Mouse (Mus musculus) heart, embryonic 11.5 days (tissue): ENCODE results near the gene Lrrc43. TPM values are rescaled to one million over a fixed set of nuclear protein-coding genes. Genes with fewer than 3 reads are reported as not detected.
"Not testable (repeated sequence)": the region's sequence is repeated elsewhere in the genome, so short reads cannot be mapped to it uniquely, and the experiment has no call there.

Source experiments
- ATAC-seq: fragments of 200-750 bp; cut with Nextera tagmentation; replicated peaks from 2 replicates; pipeline ENCODE4 v1.8.0; 2017; ENCODE audit warnings: moderate library complexity; ENCODE audit not compliant: insufficient number of reproducible peaks, low FRiP score, low TSS enrichment
- H3K27ac ChIP-seq: fragments of 300-500 bp; sonication (generic); 2 replicates; pipeline ENCODE4 v1.5.1; 2014; ENCODE audit warnings: mild to moderate bottlenecking, low read depth, low read length
- H3K27me3 ChIP-seq: fragments of 300-500 bp; sonication (generic); 2 replicates; pipeline ENCODE4 v1.6.1; 2014; ENCODE audit warnings: mild to moderate bottlenecking, low read length, mixed read lengths; ENCODE audit not compliant: control insufficient read depth, insufficient read depth
- H3K36me3 ChIP-seq: fragments of 300-500 bp; sonication (generic); 2 replicates; pipeline ENCODE4 v1.6.1; 2014; ENCODE audit warnings: mild to moderate bottlenecking, low read length, moderate library complexity, mixed read lengths; ENCODE audit not compliant: control insufficient read depth, insufficient read depth
- H3K4me1 ChIP-seq: fragments of 300-500 bp; sonication (generic); 2 replicates; pipeline ENCODE4 v1.6.1; 2014; ENCODE audit warnings: low read length; ENCODE audit not compliant: control insufficient read depth, insufficient read depth
- H3K4me2 ChIP-seq: fragments of 300-500 bp; sonication (generic); 2 replicates; pipeline ENCODE4 v1.6.1; 2014; ENCODE audit warnings: mild to moderate bottlenecking, moderate library complexity
- H3K4me3 ChIP-seq: fragments of 300-500 bp; sonication (generic); 2 replicates; pipeline ENCODE4 v1.5.1; 2014; ENCODE audit warnings: low read depth, low read length
- H3K9ac ChIP-seq: fragments of 300-500 bp; sonication (generic); 2 replicates; pipeline ENCODE4 v1.6.1; 2014; ENCODE audit warnings: mild to moderate bottlenecking, low read depth, low read length, moderate library complexity
- H3K9me3 ChIP-seq: fragments of 300-500 bp; sonication (generic); replicated peaks from 2 replicates; pipeline ENCODE4 v1.6.1; 2016; ENCODE audit warnings: low read length; ENCODE audit not compliant: control insufficient read depth
- WGBS: fragments of 180-500 bp; shearing (Covaris S2); extraction: QIAGEN DNeasy Blood & Tissue Kit; methylation state at CpG from one replicate; pipeline ENCODE4 v1.1.7; 2014; ENCODE audit not compliant: insufficient replicate concordance; 5-methylcytosine and 5-hydroxymethylcytosine counted together
- polyA plus RNA-seq: library from polyadenylated mRNA; unstranded; fragments of >200 nt; fragmentation: Nextera tagmentation; extraction: Ambion mirVana; gene quantifications from 2 replicates; pipeline ENCODE4 v1.2.1, GENCODE M21; 2014

Lrrc43 gene
- polyA plus RNA-seq, 1 experiment from 2014 or later = not detected

GRCm38 (mm10) chr5:123507936-123508723, 19.0 kb downstream of the Lrrc43 start:
- Histone ChIP-seq H3K27ac (no peak overlapping the region), H3K9ac (peak overlapping the region; percentile 7; the same call in 1 of the 2 replicates), H3K4me3 (peak overlapping the region; percentile 58), H3K4me2 (peak overlapping the region; percentile 87), H3K9me3 (no peaks in the 10 kb centered on the region), H3K27me3 (peaks cover 39% of the 10 kb centered on the region), H3K36me3 (peaks cover 7% of the 10 kb centered on the region; the same call in 1 of the 2 replicates), H3K4me1 (peaks cover 7% of the 10 kb centered on the region; the same call in 1 of the 2 replicates)
- ATAC-seq = peak; percentile 84; the same call in 1 of the 2 replicates
- WGBS = 1% methylated on average over 58 of the region's 59 CpGs

- peak overlapping the region; percentile 87 for H3K4me2 ChIP-seq
- H3K4me3 ChIP-seq = peak overlapping the region; percentile 58
- WGBS = 8% methylated on average over 12 of the region's 12 CpGs
- no peak overlapping the region for H3K27ac ChIP-seq
- H3K4me1 ChIP-seq = peaks cover 7% of the 10 kb centered on the region; the same call in 1 of the 2 replicates
- H3K27me3 ChIP-seq = peaks cover 39% of the 10 kb centered on the region
- no peaks in the 10 kb centered on the region for H3K9me3 ChIP-seq
- no peak for ATAC-seq
- peaks cover 7% of the 10 kb centered on the region; the same call in 1 of the 2 replicates for H3K36me3 ChIP-seq
- peak overlapping the region; percentile 7; the same call in 1 of the 2 replicates for H3K9ac ChIP-seq
Observed at GRCm38 (mm10) chr5:123508921-123509320, 19.8 kb downstream of the Lrrc43 start.

GRCm38 (mm10) chr5:123510160-123510559, 21.1 kb downstream of the Lrrc43 start, which contains the start of gene B3gnt4:
Gene B3gnt4, plus strand, starts transcription at chr5:123510460.
- H3K36me3 ChIP-seq = peaks cover 7% of the 10 kb centered on the region; the same call in 1 of the 2 replicates
- WGBS = 85% methylated on average over 5 of the region's 5 CpGs
- no peak within 1 kb of the TSS for H3K27ac ChIP-seq
- peaks cover 7% of the 10 kb centered on the region; the same call in 1 of the 2 replicates for H3K4me1 ChIP-seq
- no peaks in the 10 kb centered on the region for H3K9me3 ChIP-seq
- no peak within 1 kb of the TSS for H3K9ac ChIP-seq
- H3K4me3 ChIP-seq = no peak within 1 kb of the TSS
- no peak for ATAC-seq
- H3K4me2 ChIP-seq = no peak within 1 kb of the TSS
- H3K27me3 ChIP-seq = peaks cover 33% of the 10 kb centered on the region

GRCm38 (mm10) chr5:123511426-123511825, 22.3 kb downstream of the Lrrc43 start:
- H3K9me3 ChIP-seq, H3K9ac ChIP-seq, H3K4me3 ChIP-seq, H3K4me1 ChIP-seq, H3K36me3 ChIP-seq, H3K27ac ChIP-seq, ATAC-seq, H3K4me2 ChIP-seq: not testable (repeated sequence)
- H3K27me3 ChIP-seq = peaks cover 28% of the 10 kb centered on the region
- WGBS = 75% methylated on average over 3 of the region's 3 CpGs

GRCm38 (mm10) chr5:123512102-123512501, 23.0 kb downstream of the Lrrc43 start:
- H3K4me1 ChIP-seq = peaks cover 7% of the 10 kb centered on the region; the same call in 1 of the 2 replicates
- no peak overlapping the region for H3K4me3 ChIP-seq
- no peak overlapping the region for H3K4me2 ChIP-seq
- no peaks in the 10 kb centered on the region for H3K9me3 ChIP-seq
- H3K27ac ChIP-seq = no peak overlapping the region
- H3K9ac ChIP-seq = no peak overlapping the region
- peaks cover 10% of the 10 kb centered on the region; the same call in 1 of the 2 replicates for H3K36me3 ChIP-seq
- ATAC-seq = no peak
- peaks cover 23% of the 10 kb centered on the region for H3K27me3 ChIP-seq
- WGBS = 71% methylated on average over 3 of the region's 3 CpGs

GRCm38 (mm10) chr5:123514871-123515270, 25.8 kb downstream of the Lrrc43 start:
- no peaks in the 10 kb centered on the region for H3K9me3 ChIP-seq
- no peak overlapping the region for H3K4me2 ChIP-seq
- 83% methylated on average over 5 of the region's 5 CpGs for WGBS
- no peak for ATAC-seq
- H3K4me3 ChIP-seq = no peak overlapping the region
- H3K4me1 ChIP-seq = no peaks in the 10 kb centered on the region
- H3K36me3 ChIP-seq = peaks cover 13% of the 10 kb centered on the region; the same call in 1 of the 2 replicates
- no peak overlapping the region for H3K27ac ChIP-seq
- H3K27me3 ChIP-seq = peaks cover 8% of the 10 kb centered on the region; the same call in 1 of the 2 replicates
- H3K9ac ChIP-seq = no peak overlapping the region

GRCm38 (mm10) chr5:123520666-123521065, 31.6 kb downstream of the Lrrc43 start:
- H3K36me3 ChIP-seq = peaks cover 8% of the 10 kb centered on the region; the same call in 1 of the 2 replicates
- H3K9me3 ChIP-seq = no peaks in the 10 kb centered on the region
- H3K4me2 ChIP-seq = no peak overlapping the region
- no peak overlapping the region for H3K4me3 ChIP-seq
- H3K27me3 ChIP-seq = no peaks in the 10 kb centered on the region
- H3K4me1 ChIP-seq = peaks cover 12% of the 10 kb centered on the region
- no peak overlapping the region for H3K27ac ChIP-seq
- 81% methylated on average over 9 of the region's 9 CpGs for WGBS
- H3K9ac ChIP-seq = no peak overlapping the region
- no peak for ATAC-seq

GRCm38 (mm10) chr5:123521621-123522020, 32.5 kb downstream of the Lrrc43 start:
- H3K27ac ChIP-seq = no peak overlapping the region
- peaks cover 8% of the 10 kb centered on the region; the same call in 1 of the 2 replicates for H3K36me3 ChIP-seq
- no peak overlapping the region for H3K9ac ChIP-seq
- H3K4me3 ChIP-seq = no peak overlapping the region
- no peak for ATAC-seq
- 95% methylated on average over 1 of the region's 1 CpGs for WGBS
- peaks cover 12% of the 10 kb centered on the region for H3K4me1 ChIP-seq
- H3K4me2 ChIP-seq = no peak overlapping the region
- no peaks in the 10 kb centered on the region for H3K9me3 ChIP-seq
- no peaks in the 10 kb centered on the region for H3K27me3 ChIP-seq
